Mouse (Mus musculus): ENCODE results near the gene Ifna5.
A peak's percentile ranks its signal among the peaks of the same experiment; 100 is the strongest.

The Ifna5 gene

DNA sequence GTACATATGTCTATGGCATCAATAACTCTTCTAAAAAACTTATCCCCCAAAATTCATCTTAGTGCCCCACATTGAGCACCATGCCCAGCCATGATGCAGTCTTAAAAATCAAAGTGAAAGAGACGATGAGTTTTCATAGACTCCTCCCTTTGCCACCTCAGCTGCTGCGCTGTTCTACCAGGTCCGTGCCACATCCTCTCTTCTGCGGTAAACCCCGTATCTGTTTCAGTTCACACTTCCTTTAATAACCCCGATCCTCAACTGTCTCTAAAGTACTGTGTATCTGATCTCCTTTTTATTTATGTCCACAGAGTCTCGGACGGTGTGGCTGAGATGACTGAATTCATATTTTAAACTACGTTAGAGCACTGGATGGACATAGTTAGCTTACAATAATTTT lies 29.3 kb downstream of the Ifna5 start:
- DNase-seq (ENCODE audit: low spot score), result no peak

DNA sequence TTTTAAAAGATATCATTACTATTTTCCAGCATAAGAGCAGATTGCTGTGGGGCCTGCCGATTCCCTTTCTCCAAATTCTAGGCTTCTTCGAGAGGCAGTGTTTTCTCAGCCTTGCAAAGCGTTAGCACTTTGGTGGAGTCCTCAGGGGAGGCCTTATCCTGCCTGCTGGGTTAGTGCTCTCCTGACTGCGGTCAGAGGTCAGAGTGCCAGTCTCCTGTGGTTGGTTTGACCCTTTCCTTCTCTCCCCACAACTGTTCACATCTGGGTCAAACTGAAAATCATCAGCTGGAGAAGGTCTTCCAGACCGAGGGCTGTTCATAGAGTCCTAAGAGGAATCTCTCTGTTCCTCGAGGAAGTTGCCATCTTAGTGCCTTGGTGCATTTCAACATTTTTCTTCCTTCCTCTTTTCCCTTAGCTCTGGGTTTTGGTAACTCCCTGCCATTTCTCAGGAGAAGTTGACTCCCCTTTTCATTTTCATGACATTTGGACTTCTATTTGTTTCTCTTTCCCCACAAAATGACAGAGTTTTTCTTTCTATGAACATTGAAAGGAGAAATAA lies 29.8 kb downstream of the Ifna5 start:
- no peak for DNase-seq (ENCODE audit: low spot score)

DNA sequence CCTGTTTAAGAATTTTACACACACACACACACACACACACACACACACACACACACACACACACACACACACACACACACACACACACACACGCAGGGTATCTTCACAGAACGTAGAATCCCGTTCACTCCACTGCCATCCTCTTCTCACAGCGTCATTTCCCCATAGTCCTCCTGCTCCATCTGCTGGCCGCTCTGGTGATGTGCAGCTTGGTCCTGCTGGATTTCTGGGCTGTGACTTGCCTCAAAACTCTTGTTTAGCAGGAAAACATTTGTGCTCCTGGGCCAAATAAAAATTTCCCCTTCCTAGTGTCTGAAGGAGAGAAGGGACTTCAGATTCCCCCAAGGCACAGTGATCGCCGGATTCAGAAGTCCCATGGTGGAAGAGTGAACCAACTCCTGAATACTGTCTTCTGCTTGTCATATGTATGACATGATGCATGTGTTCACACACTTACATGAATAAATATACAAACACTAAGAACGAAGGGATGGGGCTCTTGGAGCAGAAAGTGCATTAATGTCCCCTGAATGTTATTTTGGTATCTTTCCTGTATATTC lies 32.1 kb downstream of the Ifna5 start:
- peak; percentile 24 for DNase-seq (ENCODE audit: low spot score)

DNA sequence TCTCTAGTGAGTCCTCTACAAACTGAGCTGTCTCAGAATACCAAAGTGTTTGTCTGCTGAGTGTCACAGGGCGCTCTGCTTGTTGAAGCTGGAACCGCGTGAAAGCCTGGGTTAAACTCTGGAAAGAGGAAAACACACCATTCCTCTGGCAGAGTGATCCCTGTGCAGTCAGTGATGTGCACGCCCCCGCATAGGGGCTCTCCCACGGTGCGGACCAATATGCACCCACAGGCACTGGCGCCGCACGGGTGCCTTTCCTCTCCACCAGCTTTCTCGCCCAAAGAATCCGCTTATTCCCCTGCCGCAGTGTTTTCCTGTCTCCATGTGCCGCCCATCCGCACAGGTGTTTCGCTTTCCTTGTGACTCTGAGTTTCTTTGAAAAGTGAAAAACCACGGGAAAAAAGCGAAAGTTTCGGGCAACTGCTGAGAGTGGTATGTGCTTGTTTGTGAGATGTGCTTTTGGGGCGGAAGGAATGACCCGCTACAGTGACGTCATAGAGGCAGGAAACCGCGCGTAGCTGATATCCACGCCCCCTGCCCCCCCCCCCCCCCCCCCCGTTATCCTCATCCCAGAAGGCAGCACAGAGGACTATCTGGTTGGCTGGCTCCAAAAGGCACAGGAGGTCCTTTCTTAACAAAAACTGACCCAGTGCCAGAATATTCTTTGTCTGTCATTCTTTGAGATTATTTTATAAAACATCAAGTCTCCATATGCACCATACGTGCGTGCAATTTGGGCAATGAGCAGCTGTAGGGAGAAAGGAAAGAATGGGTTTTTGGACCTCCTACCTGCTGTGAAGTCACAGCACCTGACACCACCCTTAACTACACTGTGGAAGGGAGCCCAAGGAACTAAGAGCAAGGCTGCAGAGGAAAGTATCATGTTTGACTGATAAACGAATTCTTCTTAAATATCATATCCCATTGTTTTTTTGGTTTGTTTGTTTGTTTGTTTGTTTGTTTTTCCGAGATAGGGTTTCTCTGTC lies 32.9 kb downstream of the Ifna5 start:
- no peak for DNase-seq (ENCODE audit: low spot score)

DNA sequence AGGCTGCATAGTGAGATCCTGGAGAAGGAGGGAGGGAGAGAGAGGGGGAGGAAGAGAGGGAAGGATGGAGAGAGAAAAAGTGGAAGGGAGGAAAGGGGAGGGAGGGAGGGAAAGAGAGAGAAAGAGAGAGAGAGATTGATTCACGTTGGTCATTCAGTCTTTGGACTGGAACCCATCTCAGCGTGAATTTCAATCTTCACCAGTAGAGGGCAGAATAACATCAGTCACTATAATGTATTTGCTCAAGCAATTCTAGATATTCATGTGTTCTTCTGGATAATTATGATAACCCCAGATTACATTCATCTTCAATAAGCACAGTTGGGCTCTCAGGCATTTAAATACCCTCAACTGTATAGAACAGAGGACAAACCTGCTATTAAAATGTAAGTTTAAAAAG lies 37.4 kb downstream of the Ifna5 start:
- DNase-seq (ENCODE audit: low spot score), result peak; percentile 12

DNA sequence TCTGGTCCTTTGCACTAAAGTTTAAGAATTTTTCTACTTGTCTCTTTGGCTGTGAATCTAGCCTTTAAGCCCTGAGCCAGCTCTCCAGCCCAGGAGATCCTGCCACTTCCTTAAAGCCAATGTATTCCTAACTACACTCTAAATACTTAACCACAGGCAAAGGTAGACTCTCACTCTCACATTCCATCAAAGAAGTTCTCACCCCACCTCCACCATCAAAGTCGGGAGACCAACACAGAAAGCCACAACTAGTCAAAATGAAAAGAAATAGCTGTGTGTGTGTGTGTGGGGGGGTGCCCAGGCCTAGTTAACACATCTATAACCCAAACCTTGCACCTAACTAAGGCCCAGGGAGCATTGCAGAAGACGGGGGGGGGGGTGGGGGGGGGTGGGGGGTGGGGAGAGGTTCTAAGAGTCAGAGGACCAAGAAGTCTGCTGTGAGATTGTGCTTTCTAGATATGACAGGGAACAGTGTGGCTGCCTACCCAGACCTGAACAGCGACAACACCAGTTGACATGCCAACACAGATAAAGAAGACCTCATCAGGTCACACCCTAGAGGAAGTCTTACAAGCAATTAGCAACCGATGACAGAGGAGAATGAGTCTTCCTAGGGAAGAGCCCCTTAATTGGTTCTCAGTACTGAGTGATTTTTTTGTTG lies 40.2 kb downstream of the Ifna5 start:
- DNase-seq (ENCODE audit: low spot score), result no peak

DNA sequence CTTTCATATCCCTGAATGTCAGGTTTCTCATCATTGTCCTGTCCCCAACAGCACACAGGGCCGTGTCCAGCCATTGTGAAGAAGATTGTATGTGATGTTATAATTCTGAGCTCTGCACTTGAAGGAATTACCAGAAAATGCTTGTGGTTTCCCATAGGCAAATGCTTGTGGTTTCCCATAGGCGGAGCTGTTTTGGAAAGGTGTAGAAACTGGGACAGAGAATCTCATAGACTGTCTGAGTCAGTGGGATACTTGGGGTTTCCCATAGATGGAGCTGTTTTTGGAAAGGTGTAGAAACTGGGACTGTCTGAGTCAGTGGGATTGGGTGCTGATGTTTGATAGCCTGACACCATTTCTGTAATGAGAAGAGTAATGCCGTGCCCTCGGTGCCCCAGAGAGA lies 41.2 kb downstream of the Ifna5 start:
- no peak for DNase-seq (ENCODE audit: low spot score)

DNA sequence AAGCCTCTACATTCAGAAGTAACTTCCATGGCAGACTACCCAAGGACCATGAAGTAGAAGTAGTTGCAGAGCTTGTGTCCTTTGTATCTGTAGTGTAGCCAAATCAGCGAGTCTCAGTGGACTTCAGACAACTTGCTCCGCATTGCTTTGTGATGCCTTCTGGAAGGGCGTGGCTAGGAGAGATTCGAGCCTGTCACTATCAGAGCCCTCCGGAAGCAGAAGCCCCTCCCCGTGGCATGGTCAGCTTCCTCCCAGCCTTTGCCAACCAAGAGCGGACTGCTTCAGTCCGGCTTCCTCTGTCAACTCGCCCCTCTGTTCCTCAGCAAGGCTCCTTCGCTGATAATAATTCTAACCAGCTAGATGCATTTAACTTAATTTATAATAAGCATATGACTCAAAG lies 42.9 kb downstream of the Ifna5 start:
- no peak for DNase-seq (ENCODE audit: low spot score)

DNA sequence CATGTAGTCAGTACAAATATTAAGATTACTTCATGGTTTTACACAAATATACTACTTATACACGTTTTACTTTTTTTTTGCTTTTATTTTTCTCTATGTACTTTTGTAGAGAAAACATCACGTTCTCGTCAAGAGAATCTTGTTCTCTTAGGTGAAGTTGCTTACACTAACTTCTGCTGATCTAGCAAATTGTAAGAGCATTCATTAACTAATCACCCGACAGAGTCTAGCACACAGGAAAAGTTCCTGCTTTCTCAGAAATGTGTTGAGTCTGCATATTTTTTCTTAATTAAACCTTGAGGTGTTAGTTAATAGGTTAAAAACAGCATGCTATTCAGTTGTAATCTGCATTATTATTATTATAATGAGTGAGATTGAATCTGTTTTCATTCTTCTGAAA lies 43.4 kb downstream of the Ifna5 start:
- no peak for DNase-seq (ENCODE audit: low spot score)

DNA sequence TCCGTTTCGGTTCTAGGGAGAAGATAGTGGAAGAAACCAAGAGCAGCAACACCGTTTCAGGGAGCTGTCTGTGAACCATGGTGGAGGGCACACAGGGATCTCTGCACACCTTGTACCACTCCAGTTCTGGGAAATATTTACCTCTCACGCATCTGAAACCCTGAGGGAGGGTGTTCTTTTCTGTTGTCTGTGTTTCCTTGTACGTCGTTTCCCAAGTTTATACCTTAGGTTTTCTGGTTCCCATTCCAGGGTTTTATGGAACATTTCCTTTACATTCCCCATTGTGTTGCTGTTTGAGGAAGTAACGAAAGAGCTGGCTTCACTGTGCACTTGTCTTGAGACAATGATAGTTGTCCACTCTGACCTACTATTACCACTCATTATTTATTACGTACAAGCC lies 44.8 kb downstream of the Ifna5 start, which contains the start of gene Ifne:
Gene Ifne, minus strand, starts transcription at position 101 of the 400 bp plus-strand sequence.
- DNase-seq (ENCODE audit: low spot score), result no peak

Data from left cerebral cortex, adult 11 months (tissue).